Mouse (Mus musculus): ENCODE results near the gene Ppp4r4.

GRCm38 (mm10) chr12:103656848-103657626 lies 125.0 kb downstream of the Ppp4r4 start, which contains the start of gene Serpina6:
- no peak for TF ChIP-seq POLR2A (IDR thresholded peaks at IDR 0.05; ENCODE audit: low read depth, low read length)
- no peak for TF ChIP-seq CTCF (IDR thresholded peaks at IDR 0.05; ENCODE audit: borderline replicate concordance, insufficient read depth, low read length)
